Mouse (Mus musculus) heart, embryonic 12.5 days (tissue): ENCODE results near the gene Olfr262. TPM values are rescaled to one million over a fixed set of nuclear protein-coding genes. Genes with fewer than 3 reads are reported as not detected.
"Not testable (repeated sequence)": the region's sequence is repeated elsewhere in the genome, so short reads cannot be mapped to it uniquely, and the experiment has no call there.

Experiments used
- ATAC-seq: fragments of 200-750 bp; cut with Nextera tagmentation; 2 replicates; pipeline ENCODE4 v1.8.0; 2017; ENCODE audit warnings: moderate TSS enrichment, moderate library complexity; ENCODE audit not compliant: insufficient number of reproducible peaks, low FRiP score
- H3K27ac ChIP-seq: fragments of 300-500 bp; sonication (generic); 2 replicates; pipeline ENCODE4 v1.5.1; 2016; ENCODE audit warnings: mild to moderate bottlenecking, moderate library complexity; ENCODE audit not compliant: poor library complexity, severe bottlenecking
- H3K27me3 ChIP-seq: fragments of 300-500 bp; sonication (generic); replicated peaks from 2 replicates; pipeline ENCODE4 v1.6.1; 2016; ENCODE audit warnings: mild to moderate bottlenecking, moderate library complexity
- H3K36me3 ChIP-seq: fragments of 300-500 bp; sonication (generic); 2 replicates; pipeline ENCODE4 v1.6.1; 2016; ENCODE audit warnings: mild to moderate bottlenecking, moderate library complexity
- H3K4me1 ChIP-seq: fragments of 300-500 bp; sonication (generic); replicated peaks from 2 replicates; pipeline ENCODE4 v1.6.1; 2016; ENCODE audit warnings: mild to moderate bottlenecking
- H3K4me2 ChIP-seq: fragments of 300-500 bp; sonication (generic); 2 replicates; pipeline ENCODE4 v1.6.1; 2016; ENCODE audit warnings: mild to moderate bottlenecking, moderate library complexity
- H3K4me3 ChIP-seq: fragments of 300-500 bp; sonication (generic); 2 replicates; pipeline ENCODE4 v1.5.1; 2016; ENCODE audit warnings: mild to moderate bottlenecking
- H3K9ac ChIP-seq: fragments of 300-500 bp; sonication (generic); 2 replicates; pipeline ENCODE4 v1.6.1; 2016; ENCODE audit warnings: mild to moderate bottlenecking, moderate library complexity
- H3K9me3 ChIP-seq: fragments of 300-500 bp; sonication (generic); replicated peaks from 2 replicates; pipeline ENCODE4 v1.6.1; 2016; ENCODE audit warnings: mild to moderate bottlenecking, moderate library complexity
- WGBS: fragments of 180-500 bp; shearing (Covaris S2); methylation state at CpG from one replicate; pipeline ENCODE4 v1.1.7; 2016; 5-methylcytosine and 5-hydroxymethylcytosine counted together
- polyA plus RNA-seq: library from polyadenylated mRNA; unstranded; fragments of >200 nt; fragmentation: Nextera tagmentation; extraction: Ambion mirVana; gene quantifications from 2 replicates; pipeline ENCODE4 v1.2.1, GENCODE M21; 2016

Gene Olfr262
- polyA plus RNA-seq = not detected in 2 replicates

GRCm38 (mm10) chr19:12241559-12241958, at the start of gene Olfr262:
Olfr262 (minus strand) TSS chr19:12241659.
- Histone ChIP-seq H3K4me2 (no peak within 1 kb of the TSS), H3K27ac (no peak within 1 kb of the TSS), H3K4me3 (no peak within 1 kb of the TSS), H3K27me3 (no peaks in the 10 kb centered on the region), H3K9ac (no peak within 1 kb of the TSS), H3K9me3 (no peaks in the 10 kb centered on the region), H3K4me1 (no peaks in the 10 kb centered on the region), H3K36me3 (no peaks in the 10 kb centered on the region)
- no peak for ATAC-seq
- WGBS = 63% methylated on average over 1 of the region's 1 CpGs

GRCm38 (mm10) chr19:12279554-12279953, 38.1 kb upstream of the Olfr262 start, which contains the start of gene Olfr1434:
Olfr1434 (plus strand) TSS chr19:12279854.
- Histone ChIP-seq H3K9me3 (no peaks in the 10 kb centered on the region), H3K4me1 (no peaks in the 10 kb centered on the region), H3K4me3 (no peak within 1 kb of the TSS), H3K27ac (no peak within 1 kb of the TSS), H3K36me3 (no peaks in the 10 kb centered on the region), H3K27me3 (no peaks in the 10 kb centered on the region), H3K4me2 (no peak within 1 kb of the TSS), H3K9ac (no peak within 1 kb of the TSS)
- no peak for ATAC-seq
- WGBS = 55% methylated on average over 2 of the region's 2 CpGs

- H3K9me3 ChIP-seq = no peaks in the 10 kb centered on the region
- H3K4me3 ChIP-seq = no peak within 1 kb of the TSS
- no peak within 1 kb of the TSS for H3K9ac ChIP-seq
- no peak within 1 kb of the TSS for H3K27ac ChIP-seq
- H3K4me2 ChIP-seq = no peak within 1 kb of the TSS
- H3K27me3 ChIP-seq = no peaks in the 10 kb centered on the region
- H3K4me1 ChIP-seq = no peaks in the 10 kb centered on the region
- H3K36me3 ChIP-seq = no peaks in the 10 kb centered on the region
- WGBS = 49% methylated on average over 1 of the region's 1 CpGs
- ATAC-seq = no peak
Measured at GRCm38 (mm10) chr19:12260732-12261131, 19.3 kb upstream of the Olfr262 start, which contains the start of gene Olfr235. Olfr235 (plus strand) TSS chr19:12261032.

GRCm38 (mm10) chr19:12232496-12232895, 9.0 kb downstream of the Olfr262 start, which contains the start of gene Olfr1432:
Olfr1432 (minus strand) TSS chr19:12232596.
- not testable (repeated sequence) for H3K27ac ChIP-seq, ATAC-seq, H3K27me3 ChIP-seq, H3K9me3 ChIP-seq, H3K4me1 ChIP-seq, H3K4me2 ChIP-seq, H3K9ac ChIP-seq, H3K36me3 ChIP-seq, H3K4me3 ChIP-seq

GRCm38 (mm10) chr19:12200334-12200733, 41.1 kb downstream of the Olfr262 start, which contains the start of gene Olfr1431:
Olfr1431 (plus strand) TSS chr19:12200634.
- no peak for ATAC-seq
- Histone ChIP-seq H3K27me3 (no peaks in the 10 kb centered on the region), H3K4me2 (no peak within 1 kb of the TSS), H3K9ac (no peak within 1 kb of the TSS), H3K4me3 (no peak within 1 kb of the TSS), H3K36me3 (no peaks in the 10 kb centered on the region), H3K4me1 (no peaks in the 10 kb centered on the region), H3K9me3 (0 out of 2 replicates have a peak, but pooled peaks cover 2% of the 10 kb centered on the region), H3K27ac (no peak within 1 kb of the TSS)
- 70% methylated on average over 1 of the region's 1 CpGs for WGBS

- not testable (repeated sequence) for H3K27ac ChIP-seq, H3K4me2 ChIP-seq, H3K27me3 ChIP-seq, H3K4me3 ChIP-seq, H3K4me1 ChIP-seq, H3K9ac ChIP-seq, ATAC-seq, H3K36me3 ChIP-seq, H3K9me3 ChIP-seq
- 77% methylated on average over 4 of the region's 4 CpGs for WGBS
Measured at GRCm38 (mm10) chr19:12199076-12199475, 42.4 kb downstream of the Olfr262 start.

Other genes with a start within 250 kb of the Olfr262 start
- not detected in 2 replicates for gene Olfr1423, start 200.3 kb downstream of the Olfr262 start, polyA plus RNA-seq
- not detected in 2 replicates for gene Olfr1424, start 179.0 kb downstream of the Olfr262 start, polyA plus RNA-seq
- gene Olfr1425, start 163.9 kb downstream of the Olfr262 start, polyA plus RNA-seq = not detected in 2 replicates
- not detected in 2 replicates for gene Olfr1426, start 149.6 kb downstream of the Olfr262 start, polyA plus RNA-seq
- gene Olfr1427, start 138.3 kb downstream of the Olfr262 start, polyA plus RNA-seq = not detected in 2 replicates
- not detected in 2 replicates for gene Olfr1428, start 125.8 kb downstream of the Olfr262 start, polyA plus RNA-seq
- gene Olfr76, start 118.5 kb downstream of the Olfr262 start, polyA plus RNA-seq = not detected in 2 replicates
- gene Olfr1555-ps1, start 71.5 kb downstream of the Olfr262 start, polyA plus RNA-seq = not detected in 2 replicates
- not detected in 2 replicates for gene Olfr1431, start 41.0 kb downstream of the Olfr262 start, polyA plus RNA-seq
- gene Olfr1432, start 9.1 kb downstream of the Olfr262 start, polyA plus RNA-seq = not detected in 2 replicates
- gene Olfr235, start 19.4 kb upstream of the Olfr262 start, polyA plus RNA-seq = not detected in 2 replicates
- gene Olfr1434, start 38.2 kb upstream of the Olfr262 start, polyA plus RNA-seq = not detected in 2 replicates
- not detected in 2 replicates for gene Olfr1436, start 57.5 kb upstream of the Olfr262 start, polyA plus RNA-seq
- gene Olfr1437, start 83.4 kb upstream of the Olfr262 start, polyA plus RNA-seq = not detected in 2 replicates
- not detected in 2 replicates for gene Olfr1438-ps1, start 94.3 kb upstream of the Olfr262 start, polyA plus RNA-seq
- gene Olfr1440, start 145.6 kb upstream of the Olfr262 start, polyA plus RNA-seq = not detected in 2 replicates
- gene Olfr1441, start 175.8 kb upstream of the Olfr262 start, polyA plus RNA-seq = not detected in 2 replicates
- not detected in 2 replicates for gene Pfpl, start 186.2 kb upstream of the Olfr262 start, polyA plus RNA-seq
- gene Mpeg1, start 219.1 kb upstream of the Olfr262 start, polyA plus RNA-seq = 0.06 and 0.18 TPM in 2 replicates